Mouse (Mus musculus) myocyte (in vitro differentiated cells): Measurements from ENCODE around the gene Golga1. TPM values are rescaled to one million over a fixed set of nuclear protein-coding genes. Genes with fewer than 3 reads are reported as not detected.
"Not testable (repeated sequence)": the region's sequence is repeated elsewhere in the genome, so short reads cannot be mapped to it uniquely, and the experiment has no call there.

Experiments used
- H3K27me3 ChIP-seq: one replicate; pipeline ENCODE4 v1.6.1; 2011; ENCODE audit not compliant: control insufficient read depth, insufficient read depth, insufficient read length
- H3K36me3 ChIP-seq: one replicate; pipeline ENCODE4 v1.6.1; 2011; ENCODE audit not compliant: control insufficient read depth, insufficient read depth
- H3K4me2 ChIP-seq: one replicate; pipeline ENCODE4 v1.6.1; 2011; ENCODE audit warnings: low read depth, control low read depth
- H3K4me3 ChIP-seq: one replicate; pipeline ENCODE4 v1.5.1; 2011; ENCODE audit warnings: mild to moderate bottlenecking, control low read depth, moderate library complexity
- H3K79me2 ChIP-seq: one replicate; pipeline ENCODE4 v1.6.1; 2011; ENCODE audit not compliant: control insufficient read depth, insufficient read depth
- H3ac ChIP-seq: one replicate; pipeline ENCODE4 v1.6.1; 2011; ENCODE audit not compliant: control insufficient read depth, insufficient read length
- CEBPB ChIP-seq: IDR thresholded peaks from 2 replicates; pipeline ENCODE4 v1.6.1; 2011; ENCODE audit warnings: mild to moderate bottlenecking, moderate library complexity; ENCODE audit not compliant: poor library complexity, insufficient read depth, severe bottlenecking
- E2F4 ChIP-seq: IDR thresholded peaks from one replicate; pipeline ENCODE4 v1.6.1; 2011; ENCODE audit warnings: mild to moderate bottlenecking, control low read depth, moderate library complexity; ENCODE audit not compliant: insufficient read depth
- MAX ChIP-seq: IDR thresholded peaks from one replicate; pipeline ENCODE4 v1.6.1; 2011; ENCODE audit warnings: low read depth, mild to moderate bottlenecking, control low read depth
- MYOD1 ChIP-seq, 3 experiments: IDR thresholded peaks; one replicate each; pipeline ENCODE4 v1.6.1; 2011; ENCODE audit warnings: control low read depth in 2 of 3, low read depth in 2 of 3, mild to moderate bottlenecking in 2 of 3, moderate library complexity in 1 of 3; ENCODE audit not compliant: insufficient read length in 2 of 3, control insufficient read depth in 1 of 3
- MYOG ChIP-seq, 3 experiments: IDR thresholded peaks; one replicate each; pipeline ENCODE4 v1.6.1; 2011; ENCODE audit warnings: control low read depth in 2 of 3, low read depth in 2 of 3, mild to moderate bottlenecking in 2 of 3; ENCODE audit not compliant: insufficient read length in 2 of 3, control insufficient read depth in 1 of 3, insufficient read depth in 1 of 3
- POLR2A ChIP-seq: IDR thresholded peaks from one replicate; pipeline ENCODE4 v1.6.1; 2011; ENCODE audit warnings: low read depth, mild to moderate bottlenecking, control low read depth, moderate library complexity; ENCODE audit not compliant: insufficient read length
- POLR2AphosphoS2 ChIP-seq: IDR thresholded peaks from one replicate; pipeline ENCODE4 v1.6.1; 2011; ENCODE audit warnings: low read depth, control low read depth; ENCODE audit not compliant: insufficient read length
- REST ChIP-seq: IDR thresholded peaks from one replicate; pipeline ENCODE4 v1.6.1; 2011; ENCODE audit warnings: mild to moderate bottlenecking, control low read depth, moderate library complexity; ENCODE audit not compliant: insufficient read depth, insufficient read length
- SRF ChIP-seq: IDR thresholded peaks from one replicate; pipeline ENCODE4 v1.6.1; 2011; ENCODE audit warnings: low read depth; ENCODE audit not compliant: control insufficient read depth, insufficient read length
- TCF12 ChIP-seq: IDR thresholded peaks from one replicate; pipeline ENCODE4 v1.6.1; 2011; ENCODE audit warnings: mild to moderate bottlenecking, control low read depth; ENCODE audit not compliant: poor library complexity, insufficient read depth, severe bottlenecking
- TCF3 ChIP-seq: IDR thresholded peaks from one replicate; pipeline ENCODE4 v1.6.1; 2011; ENCODE audit warnings: low read depth, control low read depth; ENCODE audit not compliant: insufficient read length
- USF1 ChIP-seq: IDR thresholded peaks from one replicate; pipeline ENCODE4 v1.6.1; 2011; ENCODE audit warnings: low read depth, mild to moderate bottlenecking, control low read depth, moderate library complexity
- polyA plus RNA-seq: library from polyadenylated mRNA; unstranded; fragments of >200 nt; fragmentation: generic; extraction: Trizol; gene quantifications from one replicate; pipeline ENCODE4 v1.2.1, GENCODE M21; 2012; ENCODE audit warnings: missing spikeins

The Golga1 gene
- polyA plus RNA-seq, 1 experiment: 5.6 TPM

DNA sequence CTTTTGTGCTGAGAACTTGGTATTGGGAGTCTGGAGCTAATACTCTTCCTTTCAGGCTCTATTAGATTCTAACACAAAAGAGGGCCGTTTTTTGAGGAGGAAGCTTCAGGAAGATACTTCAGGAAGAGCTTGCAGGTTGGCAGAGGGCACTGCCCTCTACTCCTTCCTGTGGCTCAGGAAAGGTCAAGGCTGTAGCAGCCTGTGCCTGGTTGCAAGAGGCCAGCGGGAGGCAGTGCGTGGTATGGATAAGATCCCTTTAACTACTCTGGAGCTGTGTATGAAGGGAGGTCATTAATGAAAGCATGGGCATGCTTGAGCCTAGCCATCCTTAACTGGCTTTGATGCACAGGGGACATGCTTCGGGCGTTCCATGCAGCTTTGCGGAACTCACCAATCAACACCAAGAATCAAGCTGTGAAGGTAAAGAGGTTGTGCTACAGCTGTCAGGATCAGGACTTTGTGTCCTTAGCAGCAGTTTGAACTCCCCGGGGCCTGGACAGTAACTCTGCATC is 52.5 kb downstream of the Golga1 start:
- Histone ChIP-seq H3K79me2 (peaks cover 49% of the 10 kb centered on the region), H3K4me2 (no peak overlapping the region), H3K36me3 (peaks cover 47% of the 10 kb centered on the region), H3K4me3 (no peak overlapping the region), H3K27me3 (no peaks in the 10 kb centered on the region), H3ac (no peak overlapping the region)
- no peak for TF ChIP-seq POLR2AphosphoS2
- no peak for TF ChIP-seq TCF12
- TF ChIP-seq CEBPB: no peak
- TF ChIP-seq SRF: no peak
- TF ChIP-seq TCF3: no peak
- no peak for TF ChIP-seq E2F4
- TF ChIP-seq REST: no peak
- TF ChIP-seq POLR2A: no peak
- no peak for TF ChIP-seq MYOD1 (IDR thresholded peaks at IDR 0.05; ENCODE audit: control insufficient read depth in 1 of 3, insufficient read length in 2 of 3, low read depth in 2 of 3)
- TF ChIP-seq USF1: no peak
- no peak for TF ChIP-seq MAX
- TF ChIP-seq MYOG (IDR thresholded peaks at IDR 0.05; ENCODE audit: control insufficient read depth in 1 of 3, insufficient read depth in 1 of 3, insufficient read length in 2 of 3, low read depth in 2 of 3): no peak

DNA sequence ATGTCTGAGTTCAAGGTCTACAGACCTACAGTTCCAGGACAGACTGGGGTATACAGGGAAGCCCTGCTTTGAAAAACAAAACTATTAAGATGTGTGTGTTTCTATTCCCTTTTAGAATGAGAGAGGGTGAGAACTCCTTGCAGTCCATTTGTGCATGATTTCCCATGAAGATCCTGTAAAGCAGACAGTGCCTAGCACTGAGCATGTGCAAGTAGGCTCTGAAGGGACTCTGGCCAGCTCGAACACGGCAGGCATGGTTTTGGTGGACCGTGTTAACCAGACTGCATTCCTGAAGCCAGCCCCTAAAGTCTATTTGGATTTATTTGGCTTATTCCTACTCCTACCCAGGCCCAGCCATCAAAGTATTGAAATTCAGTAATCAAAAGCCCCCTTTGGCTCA is 53.4 kb downstream of the Golga1 start:
- H3K36me3 ChIP-seq: peaks cover 47% of the 10 kb centered on the region

DNA sequence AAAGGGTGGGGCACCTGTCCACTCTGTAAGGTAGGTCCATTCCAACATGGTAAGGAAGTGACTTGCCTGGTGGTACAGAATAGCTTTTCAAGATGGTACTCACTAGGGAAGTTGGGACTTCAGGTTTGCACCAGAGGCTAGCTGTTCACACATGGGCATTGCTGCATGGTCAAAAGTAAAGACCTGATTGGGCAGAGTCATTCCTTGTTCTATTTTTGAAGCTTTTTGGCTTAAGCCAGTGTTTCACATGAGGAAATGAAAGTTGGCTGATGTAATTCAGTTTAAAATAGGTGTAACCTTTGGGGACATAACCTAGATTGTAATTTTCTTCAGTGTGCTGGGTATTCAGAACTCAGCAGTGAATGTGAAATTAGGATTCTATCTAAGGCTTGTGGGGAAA is 54.1 kb downstream of the Golga1 start:
- no peak overlapping the region for H3ac ChIP-seq
- TF ChIP-seq TCF3 (no peak), POLR2AphosphoS2 (peak; percentile 33), POLR2A (peak; percentile 14), CEBPB (peak; percentile 75)
- H3K79me2 ChIP-seq: peaks cover 59% of the 10 kb centered on the region
- peak overlapping the region; percentile 55 for H3K4me2 ChIP-seq
- peaks cover 43% of the 10 kb centered on the region for H3K36me3 ChIP-seq
- H3K27me3 ChIP-seq: no peaks in the 10 kb centered on the region
- no peak overlapping the region for H3K4me3 ChIP-seq

More for the DNA sequence above, 53.4 kb downstream of the Golga1 start:
- H3ac ChIP-seq: no peak overlapping the region
- peaks cover 53% of the 10 kb centered on the region for H3K79me2 ChIP-seq
- H3K4me2 ChIP-seq: peak overlapping the region; percentile 55
- TF ChIP-seq E2F4 (no peak), POLR2AphosphoS2 (peak; percentile 25)
- H3K27me3 ChIP-seq: no peaks in the 10 kb centered on the region
- H3K4me3 ChIP-seq: no peak overlapping the region

DNA sequence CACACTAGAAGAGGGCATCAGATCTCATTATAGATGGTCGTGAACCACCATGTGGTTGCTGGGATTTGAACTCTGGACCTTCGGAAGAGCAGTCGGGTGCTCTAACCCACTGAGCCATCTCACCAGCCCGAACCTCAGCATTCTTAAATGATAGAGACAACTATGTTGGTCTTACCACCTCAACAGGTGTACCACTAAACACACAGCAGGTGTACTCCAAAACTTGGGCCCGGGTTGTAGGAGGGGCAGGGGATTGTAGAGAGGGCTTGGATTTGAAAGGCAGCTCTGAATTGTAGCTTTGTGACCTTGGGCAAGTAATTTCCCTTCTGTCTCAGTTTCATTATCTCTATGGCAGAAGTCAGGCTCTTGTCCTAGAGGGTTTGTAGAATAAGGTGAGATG is 55.2 kb downstream of the Golga1 start:
- H3ac ChIP-seq, H3K27me3 ChIP-seq: not testable (repeated sequence)
- peaks cover 31% of the 10 kb centered on the region for H3K36me3 ChIP-seq
- H3K4me3 ChIP-seq: peak overlapping the region; percentile 85
- H3K4me2 ChIP-seq: peak overlapping the region; percentile 55
- peaks cover 71% of the 10 kb centered on the region for H3K79me2 ChIP-seq

DNA sequence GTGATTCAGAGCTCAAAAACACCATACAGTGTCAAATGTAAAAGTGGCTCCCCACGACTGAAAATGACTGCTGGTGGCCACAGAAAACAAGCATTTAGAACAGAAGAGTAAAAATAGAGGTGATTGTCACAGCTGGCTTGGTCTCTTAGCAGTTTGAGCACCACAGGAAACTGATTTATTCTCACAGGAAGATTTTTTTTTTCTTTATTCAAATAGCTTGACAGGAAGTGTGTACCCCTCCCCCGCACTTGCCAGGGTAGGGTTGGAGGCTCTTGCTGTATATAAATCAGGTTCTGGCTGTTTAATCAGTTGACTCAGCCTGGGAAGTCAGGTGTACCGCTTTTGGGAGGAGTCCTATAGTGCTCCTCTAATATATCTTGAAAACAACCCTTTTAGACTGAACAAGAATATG is 56.4 kb downstream of the Golga1 start:
- H3K27me3 ChIP-seq: no peaks in the 10 kb centered on the region

DNA sequence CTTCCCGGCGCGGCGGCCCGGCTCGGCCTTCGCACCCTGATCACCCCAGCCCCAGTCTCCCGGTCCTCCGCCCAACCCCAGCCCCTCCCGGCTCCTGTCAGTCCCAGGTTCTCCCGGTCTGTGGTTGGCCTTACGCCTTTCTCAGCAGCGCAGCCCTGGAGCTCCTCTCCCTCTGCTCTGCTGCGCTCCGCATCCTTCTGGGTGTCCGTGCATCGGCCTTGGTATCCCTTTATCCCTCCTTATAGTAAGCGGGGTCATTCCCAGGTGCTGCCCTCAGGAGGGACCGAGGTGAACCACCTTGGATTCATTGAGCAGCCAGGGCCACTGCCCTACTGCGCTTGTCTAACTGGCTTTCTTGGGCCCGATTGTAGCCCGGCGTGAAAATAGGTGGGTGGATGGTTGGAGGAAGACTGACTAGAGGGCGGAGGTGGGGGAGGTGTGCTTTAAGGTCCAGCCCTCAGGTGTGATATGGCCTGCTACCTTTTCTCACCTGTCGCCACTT is 56.9 kb downstream of the Golga1 start:
- Histone ChIP-seq H3K36me3 (peaks cover 18% of the 10 kb centered on the region), H3ac (peak overlapping the region; percentile 63), H3K27me3 (no peaks in the 10 kb centered on the region), H3K79me2 (peaks cover 85% of the 10 kb centered on the region), H3K4me2 (peak overlapping the region; percentile 98), H3K4me3 (peak overlapping the region; percentile 85)
- TF ChIP-seq POLR2AphosphoS2 (peak; percentile 21), SRF (no peak)

More for the DNA sequence above, 56.4 kb downstream of the Golga1 start:
- H3K4me3 ChIP-seq: peak overlapping the region; percentile 85
- peaks cover 79% of the 10 kb centered on the region for H3K79me2 ChIP-seq
- H3ac ChIP-seq: peak overlapping the region; percentile 63
- peaks cover 20% of the 10 kb centered on the region for H3K36me3 ChIP-seq
- no peak for TF ChIP-seq MYOD1 (IDR thresholded peaks at IDR 0.05; ENCODE audit: control insufficient read depth in 1 of 3, insufficient read length in 2 of 3, low read depth in 2 of 3)
- peak overlapping the region; percentile 98 for H3K4me2 ChIP-seq

DNA sequence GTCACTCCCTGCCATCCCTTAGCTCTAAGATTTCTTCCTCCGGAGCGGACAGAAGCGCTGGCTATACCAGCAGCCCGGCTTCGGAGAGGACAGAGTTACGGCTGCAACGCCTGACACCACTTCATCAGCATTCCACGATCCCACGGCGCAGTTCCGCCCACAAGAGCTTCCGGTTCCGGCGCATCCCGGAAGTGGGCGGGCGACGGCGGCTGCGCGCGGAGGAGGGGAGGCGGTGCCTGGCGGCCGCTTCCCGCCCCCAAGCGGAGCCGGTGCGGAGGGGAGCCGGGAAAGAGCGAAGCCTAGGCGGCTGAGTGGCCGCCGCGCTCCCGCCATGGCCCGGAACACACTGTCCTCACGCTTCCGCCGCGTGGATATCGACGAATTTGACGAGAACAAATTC is 57.5 kb downstream of the Golga1 start:
- Histone ChIP-seq H3K36me3 (peaks cover 17% of the 10 kb centered on the region), H3K4me3 (peak overlapping the region; percentile 85), H3K79me2 (peaks cover 86% of the 10 kb centered on the region), H3ac (peak overlapping the region; percentile 63), H3K4me2 (peak overlapping the region; percentile 75), H3K27me3 (no peaks in the 10 kb centered on the region)
- TF ChIP-seq MYOG (IDR thresholded peaks at IDR 0.05; ENCODE audit: control insufficient read depth in 1 of 3, insufficient read depth in 1 of 3, insufficient read length in 2 of 3, low read depth in 2 of 3): no peak
- TF ChIP-seq POLR2AphosphoS2: peak; percentile 94
- TF ChIP-seq POLR2A: peak; percentile 87
- TF ChIP-seq REST: no peak
- peak in 1 of 3 experiments; percentile 4 for TF ChIP-seq MYOD1 (IDR thresholded peaks at IDR 0.05; ENCODE audit: control insufficient read depth in 1 of 3, insufficient read length in 2 of 3, low read depth in 2 of 3)
- TF ChIP-seq SRF: peak; percentile 56
- no peak for TF ChIP-seq MAX
- no peak for TF ChIP-seq TCF3
- peak; percentile 46 for TF ChIP-seq E2F4
- TF ChIP-seq CEBPB: no peak
- TF ChIP-seq TCF12: no peak
- no peak for TF ChIP-seq USF1
